Mouse (Mus musculus): ENCODE data around the gene Gan. TPM values are rescaled to one million over a fixed set of nuclear protein-coding genes. Genes with fewer than 3 reads are reported as not detected.

The Gan gene
- total RNA-seq (2023) = 10.9 TPM

DNA sequence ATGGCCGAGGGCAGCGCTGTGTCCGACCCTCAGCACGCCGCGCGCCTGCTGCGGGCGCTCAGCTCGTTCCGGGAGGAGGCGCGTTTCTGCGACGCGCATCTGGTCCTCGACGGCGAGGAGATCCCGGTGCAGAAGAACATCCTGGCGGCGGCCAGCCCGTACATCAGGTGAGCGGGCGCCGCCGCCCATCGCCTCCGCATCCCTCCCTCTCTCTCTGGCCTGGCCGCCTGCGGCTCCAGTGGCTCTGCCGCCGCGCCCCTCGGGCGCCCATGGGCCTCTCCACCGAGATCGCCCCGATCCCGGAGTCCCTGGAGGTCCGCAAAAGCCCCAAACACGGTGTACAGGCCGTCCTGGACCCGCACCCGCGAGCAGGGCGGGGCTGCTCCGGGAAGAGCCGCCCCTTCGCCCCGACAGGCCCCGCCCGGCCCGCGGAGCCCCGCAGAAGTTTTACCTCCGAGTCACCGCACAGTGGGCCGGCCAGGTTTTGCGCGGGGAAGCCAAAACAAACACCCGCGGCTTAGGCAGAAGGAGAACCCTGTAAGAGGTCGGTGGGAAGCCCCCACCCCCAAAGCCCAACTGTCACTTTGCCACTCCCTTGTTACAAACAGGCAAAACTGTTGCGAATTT, at the start of gene Gan:
Gan (plus strand) TSS at position 1 of the 627 bp plus-strand sequence.

DNA sequence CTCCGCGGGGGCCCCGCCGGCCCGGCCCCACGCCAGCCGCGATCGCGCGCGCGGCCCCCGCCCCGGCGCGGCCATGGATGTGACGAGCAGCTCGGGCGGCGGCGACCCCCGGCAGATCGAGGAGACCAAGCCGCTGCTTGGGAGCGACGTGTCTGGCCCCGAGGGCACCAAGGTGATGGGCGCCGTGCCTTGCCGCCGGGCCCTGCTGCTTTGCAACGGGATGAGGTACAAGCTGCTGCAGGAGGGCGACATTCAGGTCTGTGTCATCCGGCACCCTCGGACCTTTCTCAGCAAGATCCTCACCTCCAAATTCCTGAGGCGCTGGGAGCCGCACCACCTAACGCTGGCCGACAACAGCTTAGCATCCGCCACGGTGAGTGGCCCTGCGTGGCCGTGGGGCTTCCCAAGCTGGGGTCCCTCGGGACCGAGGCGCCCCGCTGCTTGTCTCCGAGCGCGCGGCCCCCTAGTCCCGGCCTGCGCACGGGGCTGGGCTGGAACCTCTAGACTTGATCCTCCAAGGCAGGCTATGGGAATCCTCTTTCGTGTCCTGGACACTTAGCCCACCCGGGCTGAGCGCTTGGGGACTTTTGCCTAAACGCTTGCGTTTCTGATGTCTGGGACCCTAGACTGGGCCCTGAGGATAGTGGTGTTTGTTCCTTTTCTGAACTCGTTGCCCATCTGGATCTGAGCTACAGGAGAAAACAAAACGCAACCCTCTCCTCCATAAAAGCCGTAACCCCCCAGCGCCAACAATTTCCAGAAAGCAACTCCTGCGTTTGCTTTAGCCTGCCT, 99.3 kb downstream of the Gan start, which contains the start of gene Cmip:
Cmip (plus strand) TSS at position 36 of the 792 bp plus-strand sequence.

Other genes with a start within 250 kb of the Gan start
- 6.7 TPM for gene Cmc2, start 236.7 kb upstream of the Gan start, total RNA-seq (2023)
- gene Cenpn, start 236.4 kb upstream of the Gan start, total RNA-seq (2023) = 2.4 TPM
- gene Atmin, start 214.7 kb upstream of the Gan start, total RNA-seq (2023) = 17.1 TPM
- 0.38 TPM for gene 1700030J22Rik, start 179.2 kb upstream of the Gan start, total RNA-seq (2023)
- gene Gcsh, start 164.6 kb upstream of the Gan start, total RNA-seq (2023) = 9.5 TPM
- gene Pkd1l2, start 75.7 kb upstream of the Gan start, total RNA-seq (2023) = not detected
- not detected for gene Bco1, start 62.3 kb upstream of the Gan start, total RNA-seq (2023)
- gene Cmip, start 98.9 kb downstream of the Gan start, total RNA-seq (2023) = 129 TPM

Data from CD4-positive naive resting alpha-beta T cell, adult 76 days (primary cell).